Mouse (Mus musculus) kidney, postnatal 4 days (tissue): ENCODE data around the gene Fbxl17.

Source experiments
- DNase-seq, 2 experiments: peaks; one replicate each; pipeline ENCODE4 v3.0.0; 2021; ENCODE audit warnings: mixed read lengths in 2 of 2

Gene Fbxl17

DNA sequence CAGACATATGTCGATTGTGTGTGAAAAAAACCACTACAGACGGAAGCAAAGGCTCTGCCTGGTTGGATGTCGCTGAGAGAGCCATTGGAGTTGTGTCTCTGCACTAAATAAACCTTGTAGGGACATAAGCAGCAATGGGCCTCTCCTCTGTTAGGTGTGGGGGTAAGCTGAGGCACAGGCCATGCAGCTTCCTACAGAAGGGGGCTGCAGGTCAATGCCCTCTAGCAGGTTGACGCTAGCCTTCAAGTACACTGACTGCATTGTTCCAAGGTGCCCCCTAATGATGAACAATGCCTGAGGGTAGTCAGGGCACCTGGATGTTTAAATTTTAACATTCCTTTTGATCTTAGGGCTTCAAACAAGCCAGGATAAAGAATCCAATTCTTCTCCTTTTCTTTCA lies 291.5 kb downstream of the Fbxl17 start:
- DNase-seq: no peak

GRCm38 (mm10) chr17:63207714-63208113 lies 292.1 kb downstream of the Fbxl17 start:
- DNase-seq: no peak

- DNase-seq: no peak
Measured at GRCm38 (mm10) chr17:63205316-63205715, 294.5 kb downstream of the Fbxl17 start.

DNA sequence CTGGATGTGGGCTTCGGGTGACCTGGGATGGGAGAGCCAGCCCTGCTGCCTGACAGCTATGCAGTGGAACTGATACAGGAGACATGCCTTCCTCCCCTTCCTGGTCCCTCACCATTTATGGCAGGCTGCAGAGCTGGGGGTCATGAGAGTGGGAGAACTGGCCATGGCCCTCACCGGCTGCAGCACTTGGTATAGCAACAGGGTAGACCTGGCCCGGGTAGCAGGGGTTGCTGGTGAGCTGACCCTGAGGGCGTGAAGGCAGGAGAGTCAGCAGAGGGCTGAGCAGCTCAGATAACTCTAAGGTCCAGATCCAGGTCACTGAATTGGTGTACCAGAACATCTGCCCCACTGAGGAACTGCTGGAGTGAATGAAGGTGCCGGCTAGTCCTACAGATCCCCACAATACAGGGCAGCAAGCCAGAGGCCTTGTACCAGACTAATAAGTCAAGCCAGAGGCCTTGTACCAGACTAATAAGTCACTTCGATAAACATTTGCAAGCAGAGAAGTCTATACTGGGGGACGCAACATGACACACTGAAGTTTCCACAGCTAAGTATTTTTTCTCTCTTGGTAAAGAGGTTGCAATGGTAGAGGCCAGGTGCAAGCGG lies 296.1 kb downstream of the Fbxl17 start:
- DNase-seq: peak in 1 of 2 experiments; percentile 12

- no peak for DNase-seq
Measured at GRCm38 (mm10) chr17:63198703-63199102, 301.1 kb downstream of the Fbxl17 start.

- no peak for DNase-seq
Measured at GRCm38 (mm10) chr17:63195496-63195895, 304.3 kb downstream of the Fbxl17 start.

DNA sequence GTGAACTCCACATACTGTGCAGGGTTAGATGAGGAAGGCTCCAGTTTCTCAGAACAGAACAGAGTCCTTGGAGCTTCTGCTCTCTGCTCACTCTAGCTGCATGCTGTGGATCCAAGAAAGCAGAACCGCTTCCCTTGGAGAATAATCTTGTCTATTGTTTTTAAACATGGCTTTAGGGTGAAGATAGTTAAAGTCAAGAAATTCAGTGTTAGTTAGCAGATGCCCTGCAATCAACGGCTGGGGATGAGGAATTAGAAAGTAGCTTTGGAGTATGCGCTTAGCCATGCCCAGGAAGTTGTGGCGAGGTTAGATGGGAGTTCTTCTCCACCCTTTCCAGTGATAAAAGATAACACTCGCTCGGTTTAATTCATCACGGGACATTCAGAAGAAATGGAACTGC lies 306.6 kb downstream of the Fbxl17 start:
- no peak for DNase-seq

DNA sequence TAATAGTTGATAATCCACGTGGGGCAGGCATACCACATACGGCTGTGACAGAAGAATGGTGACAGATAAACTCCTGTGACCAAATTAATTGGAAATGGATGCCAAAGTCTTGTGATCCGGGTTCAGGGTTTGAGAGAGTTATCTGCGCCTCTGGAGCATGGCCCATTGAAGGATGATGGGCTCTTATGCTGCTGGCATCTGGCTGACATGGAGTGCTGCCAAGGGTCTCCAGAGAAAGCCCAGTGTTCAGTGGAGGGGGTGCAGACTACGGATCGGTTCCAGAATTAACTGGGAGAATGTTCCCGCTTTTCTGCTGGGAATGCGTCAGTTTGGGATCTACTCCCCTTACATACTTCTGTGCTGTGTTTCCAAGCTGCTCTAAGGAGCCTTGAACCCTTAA lies 308.5 kb downstream of the Fbxl17 start:
- no peak for DNase-seq

DNA sequence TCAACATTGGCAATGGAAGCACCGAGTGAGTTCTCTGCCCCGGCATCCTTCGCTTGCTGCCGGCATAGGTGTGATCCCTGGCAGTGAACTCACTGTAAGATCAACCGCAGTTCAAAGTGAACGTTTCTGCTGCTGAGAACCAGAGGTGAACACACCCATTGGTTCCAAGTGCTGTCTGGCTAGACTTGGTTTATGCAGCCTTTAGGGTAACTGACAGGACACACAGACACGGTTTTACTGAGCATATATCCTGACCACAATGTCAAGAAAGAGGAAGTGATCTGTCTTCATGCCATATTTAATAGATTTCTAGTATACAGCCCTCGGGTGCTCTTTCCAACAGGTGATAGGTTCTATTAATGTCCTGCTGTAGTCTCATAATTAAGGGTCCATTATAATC lies 310.5 kb downstream of the Fbxl17 start:
- DNase-seq: no peak

GRCm38 (mm10) chr17:63185531-63185930 lies 314.3 kb downstream of the Fbxl17 start:
- peak; percentile 29 to 46 for DNase-seq

DNA sequence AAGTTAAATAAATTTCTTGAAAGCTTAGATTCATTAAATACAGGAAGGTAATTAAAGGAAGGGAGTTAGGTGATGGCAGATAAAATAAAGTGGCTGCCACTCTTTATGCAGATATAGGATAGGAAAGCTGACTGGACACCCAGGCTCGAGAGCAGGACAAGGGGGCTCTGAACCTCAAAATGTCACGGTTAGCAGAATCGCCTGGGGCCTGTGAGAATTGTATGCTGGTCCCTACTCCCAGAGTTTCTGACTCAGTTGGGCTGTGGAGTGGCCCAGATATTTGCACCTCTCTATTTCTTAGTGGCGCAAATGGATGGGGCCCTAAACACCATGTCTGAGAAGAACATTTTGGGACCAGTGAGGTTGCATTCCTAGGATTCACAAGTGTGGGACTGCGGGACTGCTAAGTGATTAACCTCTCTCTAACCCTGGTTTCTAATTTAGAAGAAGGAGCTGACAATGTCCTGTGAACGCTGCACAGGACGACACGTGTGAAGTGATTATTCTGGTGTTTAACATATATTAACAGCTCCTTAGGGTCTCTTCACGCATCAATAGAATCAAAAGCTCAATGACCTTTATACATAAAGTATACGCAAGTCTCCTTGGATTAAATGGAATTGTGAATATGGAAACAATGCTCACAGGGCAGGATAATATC lies 314.8 kb downstream of the Fbxl17 start:
- DNase-seq: no peak

DNA sequence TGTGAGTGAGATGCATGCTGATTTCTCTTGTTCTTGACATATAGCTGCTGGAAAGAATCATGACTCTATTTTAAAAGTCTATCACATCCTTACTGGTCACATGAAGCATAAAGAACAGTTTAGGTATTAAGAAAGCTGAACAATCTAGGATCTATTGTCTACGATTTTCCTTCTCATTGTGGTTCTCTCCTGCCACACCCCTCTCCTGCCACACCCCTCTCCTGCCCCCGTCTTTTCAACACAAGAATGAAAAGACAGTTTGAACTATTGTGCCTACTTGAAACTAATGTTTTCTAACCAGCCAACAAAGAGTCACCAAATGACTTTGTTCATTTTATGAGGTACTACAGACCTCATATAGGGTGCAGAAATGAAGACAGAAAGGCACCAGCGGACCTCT lies 316.4 kb downstream of the Fbxl17 start:
- no peak for DNase-seq

DNA sequence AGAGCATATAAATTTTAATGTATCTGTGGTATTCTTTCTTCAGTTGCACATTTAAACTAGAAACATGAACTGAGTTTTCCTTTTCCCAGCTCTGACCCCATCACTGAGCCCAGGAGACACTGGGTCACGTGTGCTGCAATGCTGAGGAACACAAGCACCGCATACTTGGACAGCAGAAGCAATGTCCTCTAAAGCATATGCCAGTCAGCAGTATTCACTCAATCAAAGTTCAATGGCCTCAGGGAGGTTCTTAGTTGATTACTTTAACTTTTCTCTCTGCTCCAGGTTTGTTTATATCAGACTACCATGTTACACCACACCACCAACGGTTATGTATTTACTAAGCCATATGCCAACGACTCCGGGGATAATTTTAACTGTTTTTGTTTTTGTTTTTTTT lies 318.2 kb downstream of the Fbxl17 start:
- DNase-seq: no peak

DNA sequence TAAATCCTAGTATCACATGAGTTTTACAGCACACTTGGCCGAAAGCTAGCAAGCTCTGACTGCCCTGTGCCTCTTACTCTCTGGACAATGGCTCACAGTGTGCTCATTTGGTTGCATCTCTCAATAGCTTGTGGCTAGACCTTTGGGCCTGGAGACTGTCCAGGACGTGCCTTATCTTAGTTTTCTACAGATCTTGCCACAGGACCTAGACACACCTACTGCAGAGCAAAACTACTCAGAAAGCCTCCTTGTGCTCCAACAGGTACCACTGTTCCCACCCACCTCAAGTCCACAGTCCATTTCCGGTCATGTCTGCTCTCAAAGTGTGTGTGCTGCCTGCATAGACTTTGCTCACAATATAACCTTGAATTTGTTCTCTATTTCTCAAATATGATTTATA lies 319.8 kb downstream of the Fbxl17 start:
- no peak for DNase-seq

DNA sequence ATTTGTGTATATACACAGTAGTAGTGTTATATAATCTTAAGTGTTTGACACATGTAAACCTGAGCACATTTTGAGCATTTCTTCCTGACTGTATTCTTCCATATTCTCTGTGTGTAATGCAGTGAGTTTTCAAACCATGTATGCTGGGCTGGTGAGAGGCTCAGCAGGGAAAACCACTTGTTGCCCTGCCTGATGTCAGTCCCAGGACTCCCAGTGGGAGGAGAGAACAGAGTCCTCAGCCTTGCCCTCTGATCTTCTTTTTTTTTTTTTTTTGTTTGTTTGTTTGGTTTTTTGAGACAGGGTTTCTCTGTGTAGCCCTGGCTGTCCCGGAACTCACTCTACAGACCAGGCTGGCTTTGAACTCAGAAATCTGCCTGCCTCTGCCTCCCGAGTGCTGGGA lies 321.5 kb downstream of the Fbxl17 start:
- DNase-seq: no peak

- no peak for DNase-seq
Measured at GRCm38 (mm10) chr17:63176411-63176810, 323.4 kb downstream of the Fbxl17 start.

DNA sequence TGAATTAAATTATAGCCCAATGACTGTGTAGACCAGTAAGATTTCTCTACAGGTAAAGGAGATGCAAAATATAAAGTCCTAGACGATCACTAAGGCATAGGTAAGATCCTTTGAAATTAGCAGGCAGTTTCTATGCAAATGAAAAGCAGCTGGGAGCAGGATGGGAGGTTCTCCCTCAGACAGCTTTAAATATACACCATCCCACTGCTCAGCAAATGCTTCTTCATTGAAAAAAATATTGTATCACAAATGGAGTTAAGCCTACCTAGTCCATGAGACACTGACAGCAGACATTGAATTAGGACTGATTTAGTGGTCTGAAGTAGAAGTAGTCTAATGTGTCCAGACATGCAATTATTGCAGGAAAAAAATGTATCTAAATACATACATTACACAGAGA lies 327.1 kb downstream of the Fbxl17 start:
- DNase-seq: no peak

GRCm38 (mm10) chr17:63171890-63172491 lies 327.8 kb downstream of the Fbxl17 start:
- no peak for DNase-seq

DNA sequence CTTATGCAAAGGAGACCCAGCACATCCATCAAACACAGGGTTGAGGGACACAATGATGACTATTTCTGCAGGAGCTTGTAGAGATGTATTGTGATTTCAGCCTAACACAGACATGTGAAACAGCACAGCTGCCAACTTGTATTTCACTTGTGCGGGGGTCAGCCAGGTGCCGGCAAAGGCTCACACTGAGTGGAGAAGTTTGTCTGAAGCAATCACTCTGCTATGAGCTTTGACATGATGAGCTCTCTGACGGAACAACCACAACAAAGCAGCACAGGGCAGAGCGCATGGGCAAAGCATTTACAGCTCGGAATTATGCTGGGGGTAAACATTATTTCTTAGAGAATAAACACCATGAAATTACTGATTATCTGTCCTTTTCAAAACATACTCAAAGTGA lies 328.6 kb downstream of the Fbxl17 start:
- DNase-seq: no peak

GRCm38 (mm10) chr17:63168019-63168788 lies 331.6 kb downstream of the Fbxl17 start:
- DNase-seq: no peak

GRCm38 (mm10) chr17:63167248-63167647 lies 332.6 kb downstream of the Fbxl17 start:
- no peak for DNase-seq

DNA sequence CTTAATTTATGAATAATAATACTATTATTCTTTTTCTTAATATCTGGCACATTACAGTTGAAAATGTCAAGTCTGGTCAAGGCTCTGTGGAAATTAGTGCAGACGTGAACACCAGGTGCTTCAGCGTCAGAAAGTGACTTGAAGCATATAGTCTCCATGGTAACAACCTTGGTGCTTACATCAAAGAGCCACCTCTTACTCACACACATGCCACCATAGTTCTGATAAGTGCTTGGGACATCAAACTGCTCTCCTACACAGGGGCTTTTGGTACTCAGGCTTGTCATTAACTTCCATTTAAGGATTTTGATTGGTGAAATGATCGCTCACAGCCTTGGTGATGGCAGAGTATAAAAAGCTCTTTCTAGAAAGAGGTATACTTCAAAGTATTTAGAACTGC lies 333.1 kb downstream of the Fbxl17 start:
- DNase-seq: no peak

DNA sequence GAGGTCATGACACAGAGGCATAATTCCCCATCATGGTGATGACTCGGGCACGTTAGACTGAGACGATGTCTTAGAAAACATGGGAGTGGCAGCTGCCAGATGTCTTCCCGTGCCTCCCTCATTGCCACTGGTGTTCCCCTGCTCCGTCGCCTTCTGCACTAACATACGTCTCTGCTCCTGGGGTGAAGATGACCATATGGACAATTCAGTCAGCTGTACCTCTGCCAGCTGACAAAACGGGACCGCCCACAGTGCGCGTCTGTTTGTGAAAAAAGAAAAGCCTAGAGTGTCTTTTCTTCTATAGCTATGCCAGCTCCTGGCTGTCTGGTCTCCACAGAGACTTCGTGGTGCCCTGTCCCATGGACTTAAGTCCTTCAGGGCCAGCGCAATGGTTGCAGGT lies 334.0 kb downstream of the Fbxl17 start:
- DNase-seq: no peak

DNA sequence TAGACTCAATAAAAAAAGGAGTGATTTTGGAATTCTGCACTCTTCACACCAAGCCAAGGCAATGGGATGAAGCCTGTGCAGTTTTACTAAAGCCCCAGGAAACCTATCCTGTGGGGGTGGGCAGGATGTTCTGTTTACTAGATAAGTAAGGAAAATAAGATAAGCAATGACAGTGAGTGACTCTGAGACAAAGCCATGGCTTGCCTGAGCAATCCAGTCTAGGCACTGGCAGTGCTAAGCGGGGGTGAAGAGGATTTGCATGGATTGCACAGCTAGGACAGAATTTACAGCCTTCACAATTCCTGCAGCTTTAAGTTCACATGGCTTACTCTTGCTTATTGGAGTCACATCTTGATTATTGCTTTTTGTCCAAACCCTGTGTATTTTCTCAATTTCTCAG lies 335.5 kb downstream of the Fbxl17 start:
- no peak for DNase-seq
